Mouse (Mus musculus): ENCODE data around the gene Nrarp.

Gene Nrarp

GRCm38 (mm10) chr2:25180478-25180903 lies at the start of gene Nrarp:
Nrarp (plus strand) TSS chr2:25180758.
- no peaks in the 10 kb centered on the region for H3K9me3 ChIP-seq (ENCODE audit: low read length)
- peaks cover 57% of the 10 kb centered on the region for H3K4me1 ChIP-seq (replicated peaks; ENCODE audit: low read depth, low read length)
- H3K36me3 ChIP-seq (ENCODE audit: insufficient read depth, low read length), result no peaks in the 10 kb centered on the region
- peak; percentile 96 for TF ChIP-seq POU5F1 (IDR thresholded peaks at IDR 0.05; ENCODE audit: borderline replicate concordance, low read length)
- no peak for TF ChIP-seq CTCF (conservative IDR thresholded peaks at IDR 0.05; ENCODE audit: low read length)
- peak within 1 kb of the TSS; percentile 86 for H3K4me3 ChIP-seq (replicated peaks; ENCODE audit: low read length)
- peaks cover 93% of the 10 kb centered on the region for H3K27me3 ChIP-seq (ENCODE audit: insufficient read depth, low read length)

GRCm38 (mm10) chr2:25131601-25132000 lies 49.0 kb upstream of the Nrarp start:
- Histone ChIP-seq H3K9me3 (ENCODE audit: low read length) (no peaks in the 10 kb centered on the region), H3K27me3 (ENCODE audit: insufficient read depth, low read length) (peaks cover 4% of the 10 kb centered on the region), H3K4me1 (replicated peaks; ENCODE audit: low read depth, low read length) (peaks cover 4% of the 10 kb centered on the region; the same call in 1 of the 2 replicates), H3K4me3 (replicated peaks; ENCODE audit: low read length) (no peak overlapping the region), H3K36me3 (ENCODE audit: insufficient read depth, low read length) (no peaks in the 10 kb centered on the region)
- TF ChIP-seq POU5F1 (IDR thresholded peaks at IDR 0.05; ENCODE audit: borderline replicate concordance, low read length) (no peak), CTCF (conservative IDR thresholded peaks at IDR 0.05; ENCODE audit: low read length) (no peak), NANOG (IDR thresholded peaks at IDR 0.05; ENCODE audit: borderline replicate concordance, low read length) (no peak)

GRCm38 (mm10) chr2:25137832-25138231 lies 42.7 kb upstream of the Nrarp start:
- Histone ChIP-seq H3K9me3 (ENCODE audit: low read length) (no peaks in the 10 kb centered on the region), H3K36me3 (ENCODE audit: insufficient read depth, low read length) (no peaks in the 10 kb centered on the region), H3K4me3 (replicated peaks; ENCODE audit: low read length) (no peak overlapping the region), H3K4me1 (replicated peaks; ENCODE audit: low read depth, low read length) (peaks cover 3% of the 10 kb centered on the region), H3K27me3 (ENCODE audit: insufficient read depth, low read length) (peaks cover 4% of the 10 kb centered on the region; the same call in 1 of the 2 replicates)
- TF ChIP-seq CTCF (conservative IDR thresholded peaks at IDR 0.05; ENCODE audit: low read length) (no peak), NANOG (IDR thresholded peaks at IDR 0.05; ENCODE audit: borderline replicate concordance, low read length) (no peak), POU5F1 (IDR thresholded peaks at IDR 0.05; ENCODE audit: borderline replicate concordance, low read length) (no peak)

GRCm38 (mm10) chr2:25141185-25141584 lies 39.4 kb upstream of the Nrarp start:
- H3K36me3 ChIP-seq (ENCODE audit: insufficient read depth, low read length), result no peaks in the 10 kb centered on the region
- peaks cover 3% of the 10 kb centered on the region for H3K4me1 ChIP-seq (replicated peaks; ENCODE audit: low read depth, low read length)
- no peaks in the 10 kb centered on the region for H3K9me3 ChIP-seq (ENCODE audit: low read length)
- H3K27me3 ChIP-seq (ENCODE audit: insufficient read depth, low read length), result peaks cover 10% of the 10 kb centered on the region; the same call in 1 of the 2 replicates
- TF ChIP-seq NANOG (IDR thresholded peaks at IDR 0.05; ENCODE audit: borderline replicate concordance, low read length) (no peak), POU5F1 (IDR thresholded peaks at IDR 0.05; ENCODE audit: borderline replicate concordance, low read length) (no peak), CTCF (conservative IDR thresholded peaks at IDR 0.05; ENCODE audit: low read length) (peak; percentile 78)
- H3K4me3 ChIP-seq (replicated peaks; ENCODE audit: low read length), result no peak overlapping the region

GRCm38 (mm10) chr2:25141921-25142320 lies 38.6 kb upstream of the Nrarp start:
- no peaks in the 10 kb centered on the region for H3K9me3 ChIP-seq (ENCODE audit: low read length)
- H3K4me3 ChIP-seq (replicated peaks; ENCODE audit: low read length), result no peak overlapping the region
- peaks cover 7% of the 10 kb centered on the region; the same call in 1 of the 2 replicates for H3K27me3 ChIP-seq (ENCODE audit: insufficient read depth, low read length)
- H3K36me3 ChIP-seq (ENCODE audit: insufficient read depth, low read length), result no peaks in the 10 kb centered on the region
- H3K4me1 ChIP-seq (replicated peaks; ENCODE audit: low read depth, low read length), result peaks cover 3% of the 10 kb centered on the region
- TF ChIP-seq NANOG (IDR thresholded peaks at IDR 0.05; ENCODE audit: borderline replicate concordance, low read length) (no peak), POU5F1 (IDR thresholded peaks at IDR 0.05; ENCODE audit: borderline replicate concordance, low read length) (no peak), CTCF (conservative IDR thresholded peaks at IDR 0.05; ENCODE audit: low read length) (no peak)

GRCm38 (mm10) chr2:25145346-25145745 lies 35.2 kb upstream of the Nrarp start:
- peaks cover 13% of the 10 kb centered on the region for H3K4me1 ChIP-seq (replicated peaks; ENCODE audit: low read depth, low read length)
- H3K27me3 ChIP-seq (ENCODE audit: insufficient read depth, low read length), result peaks cover 21% of the 10 kb centered on the region
- H3K36me3 ChIP-seq (ENCODE audit: insufficient read depth, low read length), result no peaks in the 10 kb centered on the region
- TF ChIP-seq NANOG (IDR thresholded peaks at IDR 0.05; ENCODE audit: borderline replicate concordance, low read length) (no peak), CTCF (conservative IDR thresholded peaks at IDR 0.05; ENCODE audit: low read length) (no peak), POU5F1 (IDR thresholded peaks at IDR 0.05; ENCODE audit: borderline replicate concordance, low read length) (no peak)
- no peak overlapping the region for H3K4me3 ChIP-seq (replicated peaks; ENCODE audit: low read length)
- no peaks in the 10 kb centered on the region for H3K9me3 ChIP-seq (ENCODE audit: low read length)

GRCm38 (mm10) chr2:25147398-25147797 lies 33.2 kb upstream of the Nrarp start:
- Histone ChIP-seq H3K36me3 (ENCODE audit: insufficient read depth, low read length) (no peaks in the 10 kb centered on the region), H3K4me1 (replicated peaks; ENCODE audit: low read depth, low read length) (peaks cover 10% of the 10 kb centered on the region; the same call in 1 of the 2 replicates), H3K27me3 (ENCODE audit: insufficient read depth, low read length) (peaks cover 25% of the 10 kb centered on the region), H3K4me3 (replicated peaks; ENCODE audit: low read length) (no peak overlapping the region), H3K9me3 (ENCODE audit: low read length) (no peaks in the 10 kb centered on the region)
- TF ChIP-seq CTCF (conservative IDR thresholded peaks at IDR 0.05; ENCODE audit: low read length), result no peak
- TF ChIP-seq POU5F1 (IDR thresholded peaks at IDR 0.05; ENCODE audit: borderline replicate concordance, low read length), result no peak
- no peak for TF ChIP-seq NANOG (IDR thresholded peaks at IDR 0.05; ENCODE audit: borderline replicate concordance, low read length)

GRCm38 (mm10) chr2:25147892-25148291 lies 32.7 kb upstream of the Nrarp start:
- H3K27me3 ChIP-seq (ENCODE audit: insufficient read depth, low read length), result peaks cover 25% of the 10 kb centered on the region
- no peaks in the 10 kb centered on the region for H3K9me3 ChIP-seq (ENCODE audit: low read length)
- H3K4me1 ChIP-seq (replicated peaks; ENCODE audit: low read depth, low read length), result peaks cover 10% of the 10 kb centered on the region; the same call in 1 of the 2 replicates
- no peak overlapping the region for H3K4me3 ChIP-seq (replicated peaks; ENCODE audit: low read length)
- H3K36me3 ChIP-seq (ENCODE audit: insufficient read depth, low read length), result no peaks in the 10 kb centered on the region
- no peak for TF ChIP-seq POU5F1 (IDR thresholded peaks at IDR 0.05; ENCODE audit: borderline replicate concordance, low read length)
- TF ChIP-seq CTCF (conservative IDR thresholded peaks at IDR 0.05; ENCODE audit: low read length), result no peak
- no peak for TF ChIP-seq NANOG (IDR thresholded peaks at IDR 0.05; ENCODE audit: borderline replicate concordance, low read length)

- H3K36me3 ChIP-seq (ENCODE audit: insufficient read depth, low read length), result no peaks in the 10 kb centered on the region
Measured at GRCm38 (mm10) chr2:25149643-25150042, 30.9 kb upstream of the Nrarp start.

More at GRCm38 (mm10) chr2:25149643-25150042, 30.9 kb upstream of the Nrarp start:
- Histone ChIP-seq H3K4me1 (replicated peaks; ENCODE audit: low read depth, low read length) (peaks cover 10% of the 10 kb centered on the region; the same call in 1 of the 2 replicates), H3K9me3 (ENCODE audit: low read length) (no peaks in the 10 kb centered on the region), H3K27me3 (ENCODE audit: insufficient read depth, low read length) (peaks cover 25% of the 10 kb centered on the region), H3K4me3 (replicated peaks; ENCODE audit: low read length) (no peak overlapping the region)
- TF ChIP-seq POU5F1 (IDR thresholded peaks at IDR 0.05; ENCODE audit: borderline replicate concordance, low read length) (no peak), CTCF (conservative IDR thresholded peaks at IDR 0.05; ENCODE audit: low read length) (no peak), NANOG (IDR thresholded peaks at IDR 0.05; ENCODE audit: borderline replicate concordance, low read length) (no peak)

Data from E14TG2a.4 (cell line).